In the genomic region with DNA sequence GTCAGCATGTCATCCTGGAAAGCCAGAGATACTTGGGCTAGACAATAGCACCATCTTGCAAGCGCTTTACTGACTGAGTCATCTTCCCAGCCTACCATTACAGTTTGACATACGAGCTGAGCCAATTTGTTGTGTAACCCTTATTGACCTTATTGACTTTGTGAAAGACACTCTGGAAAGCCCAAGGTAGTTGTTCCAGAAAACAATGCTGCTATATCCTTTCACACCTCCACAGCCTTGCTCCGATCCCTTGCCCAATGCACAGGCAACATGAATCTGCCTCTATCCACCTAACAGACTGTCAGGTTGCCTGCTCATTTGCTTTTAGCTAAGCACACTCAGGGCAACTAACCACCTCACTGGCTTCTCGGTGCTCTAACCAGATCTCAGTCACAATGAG, we compare ENCODE assay signal across 15 mouse cellular contexts.
DNase-seq lines count a peak whose midpoint lies in the region; ATAC-seq and TF ChIP-seq lines count a peak whose summit lies in the region.
"Had no signal": no experiment of that assay in that cellular context is flagged by ENCODE, and none has a peak within 500 bp of the region (broad histone marks: within the 10 kb centered on the region; RNA-seq: fewer than 3 reads in every experiment).

No protein-coding gene starts in this region.

- no peak overlapping the region for H3K9ac ChIP-seq in forebrain, postnatal 0 days
- H3K9ac ChIP-seq: embryonic facial prominence, embryonic 13.5 days; limb, embryonic 15.5 days; lung, embryonic 15.5 days had no signal

- H3K4me1 ChIP-seq in forebrain, embryonic 10.5 days: peaks cover 79% of the 10 kb centered on the region
- H3K4me1 ChIP-seq in forebrain, postnatal 0 days (ENCODE audit: insufficient read depth): 0 out of 2 replicates have a peak, but pooled peaks cover 7% of the 10 kb centered on the region
- peaks cover 48% of the 10 kb centered on the region for H3K4me1 ChIP-seq in embryonic facial prominence, embryonic 10.5 days
- H3K4me1 ChIP-seq in limb, embryonic 10.5 days: peaks cover 90% of the 10 kb centered on the region

- H3K4me2 ChIP-seq in forebrain, postnatal 0 days (ENCODE audit: low read depth): no peak overlapping the region
- H3K4me2 ChIP-seq: embryonic facial prominence, embryonic 13.5 days; lung, embryonic 15.5 days had no signal

- no peak for ATAC-seq in forebrain, postnatal 0 days
- ATAC-seq: intestine, embryonic 16.5 days had no signal

- H3K27ac ChIP-seq in forebrain, embryonic 10.5 days: peak overlapping the region; percentile 41; the same call in 1 of the 2 replicates
- H3K27ac ChIP-seq in forebrain, postnatal 0 days (ENCODE audit: low read depth, low read length): no peak overlapping the region
- H3K27ac ChIP-seq in embryonic facial prominence, embryonic 10.5 days (replicated peaks): peak overlapping the region; percentile 65
- peak overlapping the region; percentile 74 for H3K27ac ChIP-seq in limb, embryonic 10.5 days
- H3K27ac ChIP-seq: embryonic facial prominence, embryonic 13.5 days; limb, embryonic 15.5 days; lung, embryonic 15.5 days had no signal

- H3K36me3 ChIP-seq in forebrain, embryonic 10.5 days (replicated peaks): no peaks in the 10 kb centered on the region
- no peaks in the 10 kb centered on the region for H3K36me3 ChIP-seq in forebrain, postnatal 0 days (ENCODE audit: insufficient read depth)
- H3K36me3 ChIP-seq in embryonic facial prominence, embryonic 10.5 days (replicated peaks): no peaks in the 10 kb centered on the region
- no peaks in the 10 kb centered on the region for H3K36me3 ChIP-seq in limb, embryonic 10.5 days
- H3K36me3 ChIP-seq: embryonic facial prominence, embryonic 13.5 days; limb, embryonic 15.5 days; lung, embryonic 15.5 days had no signal

- no peaks in the 10 kb centered on the region for H3K9me3 ChIP-seq in forebrain, embryonic 10.5 days
- H3K9me3 ChIP-seq in forebrain, postnatal 0 days (ENCODE audit: low read length): no peaks in the 10 kb centered on the region
- no peaks in the 10 kb centered on the region for H3K9me3 ChIP-seq in embryonic facial prominence, embryonic 10.5 days
- H3K9me3 ChIP-seq in limb, embryonic 10.5 days (replicated peaks): no peaks in the 10 kb centered on the region
- H3K9me3 ChIP-seq: embryonic facial prominence, embryonic 13.5 days; limb, embryonic 15.5 days; lung, embryonic 15.5 days had no signal

- no peak overlapping the region for H3K4me3 ChIP-seq in forebrain, embryonic 10.5 days
- no peak overlapping the region for H3K4me3 ChIP-seq in forebrain, postnatal 0 days (ENCODE audit: low read depth, low read length)
- no peak overlapping the region for H3K4me3 ChIP-seq in embryonic facial prominence, embryonic 10.5 days
- no peak overlapping the region for H3K4me3 ChIP-seq in limb, embryonic 10.5 days
- H3K4me3 ChIP-seq: embryonic facial prominence, embryonic 13.5 days; limb, embryonic 15.5 days; lung, embryonic 15.5 days had no signal

- no peak for DNase-seq in forebrain, embryonic 10.5 days (ENCODE audit: extremely low spot score, low spot score)
- DNase-seq in forebrain, postnatal 0 days: no peak
- DNase-seq in lung, postnatal 36 days: peak; percentile 24
- no peak for DNase-seq in lung, postnatal 4 days
- no peak for DNase-seq in embryonic facial prominence, embryonic 10.5 days (ENCODE audit: low spot score)
- no peak for DNase-seq in limb, embryonic 10.5 days (ENCODE audit: low spot score)
- no peak for DNase-seq in thymus, postnatal 14 days
- no peak for DNase-seq in thymus, adult 18-20 months
- DNase-seq: adrenal gland, postnatal 36 days; cerebellum, postnatal 14 days; thymus, postnatal 4 days had no signal

- no peak for TF ChIP-seq CTCF in forebrain, postnatal 0 days (IDR thresholded peaks at IDR 0.05; ENCODE audit: low read depth)

- H3K27me3 ChIP-seq in forebrain, embryonic 10.5 days (ENCODE audit: poor library complexity, severe bottlenecking): peaks cover 97% of the 10 kb centered on the region
- no peaks in the 10 kb centered on the region; the same call in 1 of the 2 replicates for H3K27me3 ChIP-seq in forebrain, postnatal 0 days (ENCODE audit: insufficient read depth, low read length)
- H3K27me3 ChIP-seq in embryonic facial prominence, embryonic 10.5 days (replicated peaks; ENCODE audit: low read depth, poor library complexity, severe bottlenecking): peaks cover 47% of the 10 kb centered on the region
- H3K27me3 ChIP-seq in limb, embryonic 10.5 days (ENCODE audit: low read depth, poor library complexity, severe bottlenecking): peaks cover 15% of the 10 kb centered on the region
- H3K27me3 ChIP-seq: lung, embryonic 15.5 days had no signal

- WGBS in forebrain, embryonic 10.5 days: 42% methylated on average over 4 of the region's 4 CpGs
- 39% methylated on average over 4 of the region's 4 CpGs for WGBS in forebrain, postnatal 0 days
- WGBS in embryonic facial prominence, embryonic 10.5 days: 50% methylated on average over 4 of the region's 4 CpGs
- WGBS in limb, embryonic 10.5 days: 39% methylated on average over 4 of the region's 4 CpGs
